Mouse (Mus musculus) midbrain, postnatal 0 days (tissue): ENCODE results near the gene Fbxo42. TPM values are rescaled to one million over a fixed set of nuclear protein-coding genes. Genes with fewer than 3 reads are reported as not detected.
A peak's percentile ranks its signal among the peaks of the same experiment; 100 is the strongest.

Experiments
- ATAC-seq: fragments of 200-750 bp; cut with Nextera tagmentation; 2 replicates; pipeline ENCODE4 v1.8.0; 2017; ENCODE audit warnings: moderate number of reproducible peaks, mild to moderate bottlenecking, moderate TSS enrichment, moderate library complexity; ENCODE audit not compliant: low FRiP score
- DNase-seq: peaks from one replicate; pipeline ENCODE4 v3.0.0-alpha.2; 2015; ENCODE audit warnings: low spot score
- H3K27ac ChIP-seq: fragments of 300-500 bp; sonication (generic); 2 replicates; pipeline ENCODE4 v1.5.1; 2014; ENCODE audit warnings: low read depth, mild to moderate bottlenecking, low read length, mixed read lengths
- H3K27me3 ChIP-seq: fragments of 300-500 bp; sonication (generic); 2 replicates; pipeline ENCODE4 v1.6.1; 2014; ENCODE audit warnings: low read length, control low read depth, mixed read lengths; ENCODE audit not compliant: insufficient read depth
- H3K36me3 ChIP-seq: fragments of 300-500 bp; sonication (generic); 2 replicates; pipeline ENCODE4 v1.6.1; 2014; ENCODE audit warnings: low read length, control low read depth, mixed read lengths; ENCODE audit not compliant: insufficient read depth
- H3K4me1 ChIP-seq: fragments of 300-500 bp; sonication (generic); 2 replicates; pipeline ENCODE4 v1.6.1; 2014; ENCODE audit warnings: mild to moderate bottlenecking, control low read depth, antibody characterized with exemption, low read length, mixed read lengths; ENCODE audit not compliant: insufficient read depth
- H3K4me2 ChIP-seq: fragments of 300-500 bp; sonication (generic); 2 replicates; pipeline ENCODE4 v1.6.1; 2014; ENCODE audit warnings: low read depth, mild to moderate bottlenecking, low read length, mixed read lengths; ENCODE audit not compliant: poor library complexity, severe bottlenecking
- H3K4me3 ChIP-seq: fragments of 300-500 bp; sonication (generic); 2 replicates; pipeline ENCODE4 v1.5.1; 2014; ENCODE audit warnings: low read depth, mild to moderate bottlenecking, low read length, moderate library complexity
- H3K9ac ChIP-seq: fragments of 300-500 bp; sonication (generic); replicated peaks from 2 replicates; pipeline ENCODE4 v1.6.1; 2014; ENCODE audit warnings: mild to moderate bottlenecking, low read length, moderate library complexity, mixed read lengths; ENCODE audit not compliant: poor library complexity, severe bottlenecking
- H3K9me3 ChIP-seq: fragments of 300-500 bp; sonication (generic); 2 replicates; pipeline ENCODE4 v1.6.1; 2016; ENCODE audit warnings: low read length, control low read depth
- CTCF ChIP-seq: IDR thresholded peaks from 2 replicates; pipeline ENCODE4 v1.5.1; 2016; ENCODE audit warnings: antibody characterized with exemption, mild to moderate bottlenecking
- WGBS: fragments of 180-500 bp; shearing (Covaris S2); extraction: QIAGEN DNeasy Blood & Tissue Kit; methylation state at CpG from one replicate; pipeline ENCODE4 v1.1.7; 2014; 5-methylcytosine and 5-hydroxymethylcytosine counted together
- polyA plus RNA-seq: library from polyadenylated mRNA; unstranded; fragments of >200 nt; fragmentation: Nextera tagmentation; extraction: Ambion mirVana; gene quantifications from 2 replicates; pipeline ENCODE4 v1.2.1, GENCODE M21; 2015
- total RNA-seq: library from RNA; depleted of rRNA; stranded (reverse); fragments of >200 nt; gene quantifications from 2 replicates; pipeline ENCODE4 v1.2.3, GENCODE M21; 2014

Gene Fbxo42
- total and polyA plus RNA-seq, 2 experiments from 2014 or later: 17.7 to 26.6 TPM

- no peak for TF ChIP-seq CTCF
- Histone ChIP-seq H3K27me3 (no peaks in the 10 kb centered on the region), H3K4me2 (no peak overlapping the region), H3K4me3 (no peak overlapping the region), H3K36me3 (peaks cover 17% of the 10 kb centered on the region), H3K27ac (no peak overlapping the region), H3K4me1 (no peaks in the 10 kb centered on the region), H3K9me3 (no peaks in the 10 kb centered on the region), H3K9ac (no peak overlapping the region)
- 66% methylated on average over 5 of the region's 5 CpGs for WGBS
- ATAC-seq (no peak), DNase-seq (no peak)
These were observed 28.1 kb downstream of the Fbxo42 start for GRCm38 (mm10) chr4:141175783-141176182.

- WGBS: 86% methylated on average over 10 of the region's 10 CpGs
- Histone ChIP-seq H3K36me3 (peaks cover 20% of the 10 kb centered on the region), H3K9me3 (no peaks in the 10 kb centered on the region), H3K27ac (peak overlapping the region; percentile 43; the same call in 1 of the 2 replicates), H3K27me3 (no peaks in the 10 kb centered on the region), H3K9ac (no peak overlapping the region), H3K4me1 (no peaks in the 10 kb centered on the region), H3K4me2 (no peak overlapping the region), H3K4me3 (no peak overlapping the region)
- DNase-seq (no peak), ATAC-seq (no peak)
- TF ChIP-seq CTCF: no peak
These were observed 28.7 kb downstream of the Fbxo42 start for GRCm38 (mm10) chr4:141176328-141176838.

- Histone ChIP-seq H3K27me3 (no peaks in the 10 kb centered on the region), H3K27ac (peak overlapping the region; percentile 44; the same call in 1 of the 2 replicates)
- WGBS: 56% methylated on average over 4 of the region's 4 CpGs
These were observed 30.8 kb downstream of the Fbxo42 start for GRCm38 (mm10) chr4:141178500-141178899.

GRCm38 (mm10) chr4:141180831-141181230 is 33.1 kb downstream of the Fbxo42 start:
- Histone ChIP-seq H3K27me3 (no peaks in the 10 kb centered on the region), H3K27ac (no peak overlapping the region), H3K4me2 (no peak overlapping the region), H3K9ac (no peak overlapping the region), H3K36me3 (peaks cover 25% of the 10 kb centered on the region), H3K4me3 (no peak overlapping the region), H3K9me3 (no peaks in the 10 kb centered on the region), H3K4me1 (no peaks in the 10 kb centered on the region)
- WGBS: 74% methylated on average over 8 of the region's 8 CpGs
- TF ChIP-seq CTCF: no peak
- DNase-seq (no peak), ATAC-seq (no peak)

More at GRCm38 (mm10) chr4:141178500-141178899, 30.8 kb downstream of the Fbxo42 start:
- H3K9ac ChIP-seq: no peak overlapping the region
- no peaks in the 10 kb centered on the region for H3K9me3 ChIP-seq
- ATAC-seq: no peak
- no peak for DNase-seq
- peaks cover 18% of the 10 kb centered on the region for H3K36me3 ChIP-seq
- no peaks in the 10 kb centered on the region for H3K4me1 ChIP-seq
- no peak overlapping the region for H3K4me2 ChIP-seq
- H3K4me3 ChIP-seq: no peak overlapping the region
- TF ChIP-seq CTCF: no peak

GRCm38 (mm10) chr4:141181981-141182380 is 34.3 kb downstream of the Fbxo42 start:
- TF ChIP-seq CTCF: no peak
- Histone ChIP-seq H3K36me3 (peaks cover 25% of the 10 kb centered on the region), H3K9ac (no peak overlapping the region), H3K4me2 (no peak overlapping the region), H3K4me3 (no peak overlapping the region), H3K4me1 (no peaks in the 10 kb centered on the region), H3K9me3 (no peaks in the 10 kb centered on the region), H3K27ac (no peak overlapping the region), H3K27me3 (no peaks in the 10 kb centered on the region)
- ATAC-seq (no peak), DNase-seq (no peak)
- WGBS: 97% methylated on average over 6 of the region's 6 CpGs

- ATAC-seq (no peak), DNase-seq (no peak)
- no peak overlapping the region for H3K9ac ChIP-seq
- no peaks in the 10 kb centered on the region for H3K4me1 ChIP-seq
- no peak overlapping the region for H3K4me2 ChIP-seq
- H3K4me3 ChIP-seq: no peak overlapping the region
- WGBS: 95% methylated on average over 2 of the region's 2 CpGs
- H3K27ac ChIP-seq: no peak overlapping the region
- peaks cover 25% of the 10 kb centered on the region for H3K36me3 ChIP-seq
- no peaks in the 10 kb centered on the region for H3K9me3 ChIP-seq
- no peak for TF ChIP-seq CTCF
- H3K27me3 ChIP-seq: no peaks in the 10 kb centered on the region
These were observed 36.2 kb downstream of the Fbxo42 start for GRCm38 (mm10) chr4:141183932-141184331.
